Mouse (Mus musculus): ENCODE results near the gene Engase. TPM values are rescaled to one million over a fixed set of nuclear protein-coding genes. Genes with fewer than 3 reads are reported as not detected.

The Engase gene
- polyA plus RNA-seq, 1 experiment from 2014 or later, result 6.1 TPM

DNA sequence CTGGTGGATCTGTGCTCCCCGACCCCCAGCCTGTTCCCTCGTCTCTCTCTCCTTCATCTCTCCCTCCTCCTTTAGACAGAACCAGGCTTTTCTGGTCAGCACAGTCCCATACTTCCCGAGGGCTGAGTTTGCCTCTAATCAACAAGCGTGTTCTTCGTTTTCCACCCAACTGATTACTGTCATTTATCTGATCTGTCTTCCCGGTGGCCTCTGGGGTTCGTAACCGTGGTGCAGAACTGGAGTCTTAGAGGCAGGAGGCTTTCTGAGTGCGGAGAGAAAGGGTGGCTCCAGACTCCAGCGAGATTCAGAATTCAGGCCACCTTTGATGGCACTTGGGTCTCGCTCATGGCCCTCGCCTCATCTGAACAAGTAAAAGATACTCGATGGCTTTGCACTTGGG, 42.5 kb upstream of the Engase start:
- peak overlapping the region; percentile 36 for H3K4me3 ChIP-seq (ENCODE audit: low read length)
- peaks cover 39% of the 10 kb centered on the region for H3K4me1 ChIP-seq (ENCODE audit: insufficient read depth, low read length)
- 37% methylated on average over 13 of the region's 13 CpGs for WGBS
- no peaks in the 10 kb centered on the region for H3K36me3 ChIP-seq (ENCODE audit: insufficient read depth, low read length)
- H3K27me3 ChIP-seq (ENCODE audit: insufficient read depth, low read length), result no peaks in the 10 kb centered on the region
- H3K27ac ChIP-seq (ENCODE audit: low read length), result peak overlapping the region; percentile 55
- H3K4me2 ChIP-seq (replicated peaks; ENCODE audit: low read depth, low read length), result peak overlapping the region; percentile 54
- no peak for ATAC-seq (ENCODE audit: low FRiP score, low TSS enrichment)
- no peaks in the 10 kb centered on the region for H3K9me3 ChIP-seq (ENCODE audit: low read length)
- H3K9ac ChIP-seq (replicated peaks; ENCODE audit: low read length), result peak overlapping the region; percentile 55

DNA sequence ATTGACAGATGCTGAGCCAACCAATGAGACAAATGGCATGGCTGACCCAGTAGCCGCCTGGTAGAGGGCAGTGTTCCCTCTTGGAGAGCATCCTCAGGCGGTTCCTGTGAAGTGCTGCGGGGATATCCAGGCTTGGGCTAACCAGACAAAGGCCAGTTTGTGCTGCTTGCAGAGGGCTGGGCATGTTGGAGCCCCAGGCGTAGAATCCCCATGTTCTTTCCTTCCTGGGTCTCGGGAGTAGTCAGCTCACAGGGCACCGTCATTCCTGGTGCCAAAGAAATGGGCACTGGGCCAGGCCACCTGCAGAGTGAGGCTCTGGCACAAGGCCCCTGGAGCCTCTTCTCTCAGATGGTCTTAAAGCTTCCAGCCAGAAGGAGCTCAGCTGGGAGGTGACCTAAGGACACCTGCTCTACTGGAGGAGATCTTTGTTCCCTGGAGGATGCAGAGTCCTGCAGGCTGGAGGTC, 40.1 kb upstream of the Engase start:
- no peak overlapping the region for H3K4me2 ChIP-seq (replicated peaks; ENCODE audit: low read depth, low read length)
- peaks cover 27% of the 10 kb centered on the region; the same call in 1 of the 2 replicates for H3K4me1 ChIP-seq (ENCODE audit: insufficient read depth, low read length)
- no peaks in the 10 kb centered on the region for H3K9me3 ChIP-seq (ENCODE audit: low read length)
- 48% methylated on average over 6 of the region's 6 CpGs for WGBS
- no peaks in the 10 kb centered on the region for H3K27me3 ChIP-seq (ENCODE audit: insufficient read depth, low read length)
- no peaks in the 10 kb centered on the region for H3K36me3 ChIP-seq (ENCODE audit: insufficient read depth, low read length)
- no peak overlapping the region for H3K9ac ChIP-seq (replicated peaks; ENCODE audit: low read length)
- no peak overlapping the region for H3K27ac ChIP-seq (ENCODE audit: low read length)
- no peak overlapping the region for H3K4me3 ChIP-seq (ENCODE audit: low read length)
- no peak for ATAC-seq (ENCODE audit: low FRiP score, low TSS enrichment)

DNA sequence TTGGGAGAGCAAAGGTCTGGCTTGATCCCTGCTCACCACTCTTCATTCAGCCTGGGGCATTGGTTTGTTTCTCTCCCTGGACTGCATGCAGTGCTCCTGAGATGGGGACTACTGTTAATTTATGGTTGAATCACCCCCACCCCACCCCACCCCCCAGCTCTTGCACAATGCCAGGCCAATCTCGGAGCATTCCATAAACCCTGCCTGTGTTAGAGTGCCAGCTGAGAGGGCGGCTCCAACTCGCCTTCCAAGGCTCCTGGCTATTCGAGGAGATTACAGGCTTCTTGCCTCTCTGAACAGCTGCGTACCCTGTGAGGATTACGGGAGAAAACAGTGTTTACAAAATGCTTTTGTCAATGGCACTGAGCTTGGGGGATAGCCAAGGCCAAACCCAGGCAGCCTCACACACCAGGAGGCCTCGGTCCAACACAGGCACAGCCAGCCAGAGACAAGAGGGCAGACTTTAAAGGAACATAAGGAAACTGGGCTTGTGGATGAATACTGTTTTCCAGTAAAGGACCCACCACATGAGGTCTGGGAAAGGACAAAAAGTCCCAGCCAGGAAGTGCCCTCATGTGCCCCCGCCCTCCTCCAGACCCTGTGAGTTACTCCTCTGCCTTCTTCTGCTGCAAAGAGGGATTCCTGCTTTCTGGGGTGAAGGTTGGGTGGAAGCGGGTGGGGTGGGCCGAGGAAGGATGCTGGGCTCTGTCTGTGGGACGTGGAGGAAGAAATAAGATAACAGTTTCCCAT, 37.8 kb upstream of the Engase start:
- peak overlapping the region; percentile 26; the same call in 1 of the 2 replicates for H3K27ac ChIP-seq (ENCODE audit: low read length)
- no peak for ATAC-seq (ENCODE audit: low FRiP score, low TSS enrichment)

GRCm38 (mm10) chr11:118442691-118443090, 33.9 kb upstream of the Engase start:
- no peak; the same call in 1 of the 2 replicates for ATAC-seq (ENCODE audit: low FRiP score, low TSS enrichment)
- no peaks in the 10 kb centered on the region for H3K27me3 ChIP-seq (ENCODE audit: insufficient read depth, low read length)

More for the DNA sequence above, 37.8 kb upstream of the Engase start:
- Histone ChIP-seq H3K4me1 (ENCODE audit: insufficient read depth, low read length) (peaks cover 19% of the 10 kb centered on the region; the same call in 1 of the 2 replicates), H3K27me3 (ENCODE audit: insufficient read depth, low read length) (no peaks in the 10 kb centered on the region), H3K9ac (replicated peaks; ENCODE audit: low read length) (0 out of 2 replicates have a peak overlapping the region, but pooled peaks have one; percentile 39), H3K4me2 (replicated peaks; ENCODE audit: low read depth, low read length) (no peak overlapping the region), H3K9me3 (ENCODE audit: low read length) (no peaks in the 10 kb centered on the region), H3K4me3 (ENCODE audit: low read length) (no peak overlapping the region), H3K36me3 (ENCODE audit: insufficient read depth, low read length) (no peaks in the 10 kb centered on the region)
- WGBS, result 30% methylated on average over 11 of the region's 11 CpGs

GRCm38 (mm10) chr11:118443201-118443970, 33.2 kb upstream of the Engase start:
- Histone ChIP-seq H3K9me3 (ENCODE audit: low read length) (no peaks in the 10 kb centered on the region), H3K4me3 (ENCODE audit: low read length) (no peak overlapping the region), H3K9ac (replicated peaks; ENCODE audit: low read length) (no peak overlapping the region), H3K27me3 (ENCODE audit: insufficient read depth, low read length) (no peaks in the 10 kb centered on the region), H3K4me2 (replicated peaks; ENCODE audit: low read depth, low read length) (no peak overlapping the region), H3K4me1 (ENCODE audit: insufficient read depth, low read length) (peaks cover 10% of the 10 kb centered on the region; the same call in 1 of the 2 replicates), H3K36me3 (ENCODE audit: insufficient read depth, low read length) (no peaks in the 10 kb centered on the region), H3K27ac (ENCODE audit: low read length) (no peak overlapping the region)
- WGBS, result 34% methylated on average over 11 of the region's 11 CpGs
- peak; percentile 43 for ATAC-seq (ENCODE audit: low FRiP score, low TSS enrichment)

More at GRCm38 (mm10) chr11:118442691-118443090, 33.9 kb upstream of the Engase start:
- peaks cover 10% of the 10 kb centered on the region; the same call in 1 of the 2 replicates for H3K4me1 ChIP-seq (ENCODE audit: insufficient read depth, low read length)
- no peak overlapping the region for H3K27ac ChIP-seq (ENCODE audit: low read length)
- 77% methylated on average over 13 of the region's 13 CpGs for WGBS
- H3K36me3 ChIP-seq (ENCODE audit: insufficient read depth, low read length), result no peaks in the 10 kb centered on the region
- H3K4me3 ChIP-seq (ENCODE audit: low read length), result no peak overlapping the region
- no peaks in the 10 kb centered on the region for H3K9me3 ChIP-seq (ENCODE audit: low read length)
- H3K4me2 ChIP-seq (replicated peaks; ENCODE audit: low read depth, low read length), result no peak overlapping the region
- H3K9ac ChIP-seq (replicated peaks; ENCODE audit: low read length), result no peak overlapping the region

DNA sequence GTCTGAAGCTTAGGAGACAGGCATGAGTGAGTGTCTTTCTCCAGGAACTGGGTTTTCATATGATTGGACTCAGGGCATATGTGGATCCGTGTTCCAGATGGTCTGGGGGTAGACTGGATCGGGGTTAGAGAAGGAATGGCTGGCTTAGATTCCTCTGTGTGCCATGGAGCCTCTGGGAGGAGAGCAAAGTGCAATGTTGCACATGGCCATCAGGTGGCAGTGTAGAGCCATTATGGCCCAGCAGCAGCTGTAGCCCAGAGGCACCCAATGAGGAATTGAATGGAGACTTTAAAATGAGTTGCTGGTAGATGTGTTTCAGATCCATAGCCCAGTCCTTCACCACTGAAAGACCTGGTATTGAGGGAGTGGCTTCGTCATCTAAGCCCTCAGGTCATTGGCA, 30.8 kb upstream of the Engase start:
- WGBS, result 13% methylated on average over 3 of the region's 3 CpGs
- H3K9ac ChIP-seq (replicated peaks; ENCODE audit: low read length), result no peak overlapping the region
- H3K4me1 ChIP-seq (ENCODE audit: insufficient read depth, low read length), result no peaks in the 10 kb centered on the region; the same call in 1 of the 2 replicates
- H3K36me3 ChIP-seq (ENCODE audit: insufficient read depth, low read length), result no peaks in the 10 kb centered on the region
- H3K9me3 ChIP-seq (ENCODE audit: low read length), result no peaks in the 10 kb centered on the region
- ATAC-seq (ENCODE audit: low FRiP score, low TSS enrichment), result 0 out of 2 replicates have a peak, but pooled peaks have one; percentile 39
- H3K4me3 ChIP-seq (ENCODE audit: low read length), result no peak overlapping the region
- H3K27ac ChIP-seq (ENCODE audit: low read length), result no peak overlapping the region
- H3K27me3 ChIP-seq (ENCODE audit: insufficient read depth, low read length), result no peaks in the 10 kb centered on the region
- H3K4me2 ChIP-seq (replicated peaks; ENCODE audit: low read depth, low read length), result no peak overlapping the region

DNA sequence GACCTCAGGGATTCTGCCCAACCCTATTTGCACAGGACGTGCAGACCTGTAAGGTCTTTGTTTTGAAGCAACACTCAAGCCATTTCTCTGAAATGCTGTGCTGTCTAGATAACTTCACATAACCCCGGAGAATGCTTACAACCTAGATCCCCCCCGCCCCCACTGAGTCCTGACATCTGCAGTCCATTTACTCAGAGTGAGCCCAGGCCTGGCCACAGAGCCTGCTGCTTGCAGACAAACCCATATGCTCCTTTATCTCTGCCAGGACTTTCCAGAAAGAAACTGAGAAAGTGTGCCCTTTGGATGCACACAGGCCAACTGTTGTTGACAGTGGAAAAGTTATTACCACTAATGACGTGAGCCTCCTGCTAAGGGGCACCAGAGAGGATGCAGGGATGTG, 29.3 kb upstream of the Engase start:
- Histone ChIP-seq H3K4me2 (replicated peaks; ENCODE audit: low read depth, low read length) (no peak overlapping the region), H3K27me3 (ENCODE audit: insufficient read depth, low read length) (no peaks in the 10 kb centered on the region), H3K4me1 (ENCODE audit: insufficient read depth, low read length) (no peaks in the 10 kb centered on the region; the same call in 1 of the 2 replicates), H3K9ac (replicated peaks; ENCODE audit: low read length) (no peak overlapping the region), H3K4me3 (ENCODE audit: low read length) (no peak overlapping the region), H3K36me3 (ENCODE audit: insufficient read depth, low read length) (no peaks in the 10 kb centered on the region), H3K27ac (ENCODE audit: low read length) (no peak overlapping the region), H3K9me3 (ENCODE audit: low read length) (no peaks in the 10 kb centered on the region)
- ATAC-seq (ENCODE audit: low FRiP score, low TSS enrichment), result no peak
- WGBS, result 63% methylated on average over 4 of the region's 4 CpGs

- H3K4me2 ChIP-seq (replicated peaks; ENCODE audit: low read depth, low read length), result no peak overlapping the region
- H3K27ac ChIP-seq (ENCODE audit: low read length), result no peak overlapping the region
- ATAC-seq (ENCODE audit: low FRiP score, low TSS enrichment), result no peak
- no peak overlapping the region for H3K4me3 ChIP-seq (ENCODE audit: low read length)
- WGBS, result 86% methylated on average over 8 of the region's 8 CpGs
- no peaks in the 10 kb centered on the region for H3K9me3 ChIP-seq (ENCODE audit: low read length)
- no peaks in the 10 kb centered on the region for H3K4me1 ChIP-seq (ENCODE audit: insufficient read depth, low read length)
- no peak overlapping the region for H3K9ac ChIP-seq (replicated peaks; ENCODE audit: low read length)
- H3K27me3 ChIP-seq (ENCODE audit: insufficient read depth, low read length), result no peaks in the 10 kb centered on the region
- H3K36me3 ChIP-seq (ENCODE audit: insufficient read depth, low read length), result no peaks in the 10 kb centered on the region
These were observed 28.2 kb upstream of the Engase start for GRCm38 (mm10) chr11:118448385-118448784.

DNA sequence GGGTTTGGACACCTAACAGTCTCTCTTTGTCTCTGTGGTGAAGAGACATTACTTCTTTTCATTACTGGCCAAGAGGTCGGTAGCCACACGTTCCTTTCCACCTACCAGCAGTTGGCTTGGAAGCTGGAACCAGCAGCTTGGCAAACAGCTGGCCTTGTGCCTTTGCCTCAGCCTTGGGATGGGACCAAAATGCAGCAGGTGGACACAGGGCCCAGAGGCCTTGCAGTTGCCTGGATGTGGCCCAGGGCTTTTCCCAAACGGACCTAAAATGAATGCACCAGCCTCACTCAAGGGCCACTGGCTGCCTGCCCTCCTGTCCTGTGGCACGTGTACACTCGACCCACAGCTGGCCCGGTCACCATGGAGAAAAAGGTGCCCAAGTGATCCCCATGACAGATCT, 25.4 kb upstream of the Engase start:
- Histone ChIP-seq H3K27me3 (ENCODE audit: insufficient read depth, low read length) (no peaks in the 10 kb centered on the region), H3K9me3 (ENCODE audit: low read length) (no peaks in the 10 kb centered on the region), H3K4me2 (replicated peaks; ENCODE audit: low read depth, low read length) (no peak overlapping the region), H3K4me3 (ENCODE audit: low read length) (no peak overlapping the region), H3K4me1 (ENCODE audit: insufficient read depth, low read length) (no peaks in the 10 kb centered on the region), H3K36me3 (ENCODE audit: insufficient read depth, low read length) (no peaks in the 10 kb centered on the region), H3K9ac (replicated peaks; ENCODE audit: low read length) (no peak overlapping the region), H3K27ac (ENCODE audit: low read length) (no peak overlapping the region)
- no peak for ATAC-seq (ENCODE audit: low FRiP score, low TSS enrichment)
- 79% methylated on average over 6 of the region's 6 CpGs for WGBS

Measured in kidney, embryonic 16.5 days (tissue).